Mouse (Mus musculus) thymus, adult 2 months (tissue): ENCODE data around the gene Myo18a. TPM values are rescaled to one million over a fixed set of nuclear protein-coding genes. Genes with fewer than 3 reads are reported as not detected.

Experiments
- DNase-seq: peaks from one replicate; pipeline ENCODE4 v3.0.0; 2021
- H3K27ac ChIP-seq: fragments of 200-500 bp; 2 replicates; pipeline ENCODE4 v1.5.1; 2012; ENCODE audit warnings: low read length, control low read depth; ENCODE audit not compliant: control insufficient read depth, insufficient read depth
- H3K27me3 ChIP-seq: fragments of 200-500 bp; 2 replicates; pipeline ENCODE4 v1.6.1; 2012; ENCODE audit warnings: mild to moderate bottlenecking, low read length, moderate library complexity, mixed read lengths; ENCODE audit not compliant: control insufficient read depth, insufficient read depth
- H3K36me3 ChIP-seq: fragments of 200-500 bp; 2 replicates; pipeline ENCODE4 v1.6.1; 2012; ENCODE audit warnings: mild to moderate bottlenecking, low read length, moderate library complexity; ENCODE audit not compliant: control insufficient read depth, insufficient read depth
- H3K4me1 ChIP-seq: fragments of 200-500 bp; replicated peaks from 2 replicates; pipeline ENCODE4 v1.6.1; 2012; ENCODE audit warnings: low read length; ENCODE audit not compliant: control insufficient read depth, insufficient read depth
- H3K4me3 ChIP-seq: fragments of 200-500 bp; 2 replicates; pipeline ENCODE4 v1.5.1; 2012; ENCODE audit warnings: mild to moderate bottlenecking, low read length, control low read depth, moderate library complexity; ENCODE audit not compliant: control insufficient read depth, insufficient read depth
- CTCF ChIP-seq: fragments of 200-500 bp; IDR thresholded peaks from 2 replicates; pipeline ENCODE4 v1.5.1; 2012; ENCODE audit warnings: mild to moderate bottlenecking, control low read depth, low read length, moderate library complexity, borderline replicate concordance; ENCODE audit not compliant: control insufficient read depth, poor library complexity, insufficient read depth; ENCODE audit errors: extremely low read depth
- POLR2A ChIP-seq: fragments of 200-500 bp; IDR thresholded peaks from 2 replicates; pipeline ENCODE4 v1.6.1; 2012; ENCODE audit warnings: mild to moderate bottlenecking, low read length, control low read depth, moderate library complexity; ENCODE audit not compliant: control insufficient read depth, poor library complexity, insufficient read depth; ENCODE audit errors: extremely low read depth
- WGBS: fragments of 180-500 bp; shearing (Covaris S2); methylation state at CpG from one replicate; pipeline ENCODE4 v1.1.7; 2018; 5-methylcytosine and 5-hydroxymethylcytosine counted together
- polyA plus RNA-seq: library from polyadenylated mRNA; depleted of rRNA; stranded (reverse); fragments of >200 nt; gene quantifications from 2 replicates; pipeline ENCODE4 v1.2.3, GENCODE M21; 2012

Myo18a gene
- polyA plus RNA-seq, 1 experiment: 105 TPM

DNA sequence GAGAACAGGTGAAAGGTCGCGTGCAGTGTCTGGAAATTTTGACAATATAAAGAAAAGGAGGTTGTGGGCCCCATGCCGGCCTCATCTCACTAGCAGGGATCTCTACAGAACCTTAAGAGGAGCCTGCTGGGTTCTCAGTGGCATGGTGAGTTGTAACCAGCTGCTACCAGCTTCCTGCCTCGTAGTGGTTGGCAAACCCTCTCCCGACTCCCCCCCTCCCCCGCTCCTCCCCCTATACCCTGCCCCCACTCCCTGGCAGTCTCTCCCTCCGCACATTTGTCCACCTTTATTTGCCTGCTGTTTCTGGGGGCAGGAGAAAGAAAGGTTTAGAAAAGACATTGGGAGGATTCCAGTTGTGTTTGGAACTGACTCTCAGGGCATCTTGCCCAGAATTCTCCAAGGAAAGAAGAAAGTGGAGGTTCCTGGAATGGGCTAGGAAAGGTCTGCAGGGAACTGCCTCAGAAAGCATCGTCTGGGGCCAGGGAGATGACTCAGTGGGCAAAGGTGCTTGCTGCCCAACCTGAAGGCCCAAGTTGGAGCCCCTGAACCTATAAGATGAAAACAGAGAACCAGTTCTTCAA, 138.8 kb downstream of the Myo18a start:
- no peak for TF ChIP-seq CTCF
- no peak for TF ChIP-seq POLR2A
- no peaks in the 10 kb centered on the region for H3K36me3 ChIP-seq
- no peak overlapping the region for H3K4me3 ChIP-seq
- no peaks in the 10 kb centered on the region; the same call in 1 of the 2 replicates for H3K27me3 ChIP-seq
- no peak overlapping the region for H3K27ac ChIP-seq
- H3K4me1 ChIP-seq: peaks cover 6% of the 10 kb centered on the region; the same call in 1 of the 2 replicates
- WGBS: 54% methylated on average over 8 of the region's 8 CpGs
- no peak for DNase-seq

DNA sequence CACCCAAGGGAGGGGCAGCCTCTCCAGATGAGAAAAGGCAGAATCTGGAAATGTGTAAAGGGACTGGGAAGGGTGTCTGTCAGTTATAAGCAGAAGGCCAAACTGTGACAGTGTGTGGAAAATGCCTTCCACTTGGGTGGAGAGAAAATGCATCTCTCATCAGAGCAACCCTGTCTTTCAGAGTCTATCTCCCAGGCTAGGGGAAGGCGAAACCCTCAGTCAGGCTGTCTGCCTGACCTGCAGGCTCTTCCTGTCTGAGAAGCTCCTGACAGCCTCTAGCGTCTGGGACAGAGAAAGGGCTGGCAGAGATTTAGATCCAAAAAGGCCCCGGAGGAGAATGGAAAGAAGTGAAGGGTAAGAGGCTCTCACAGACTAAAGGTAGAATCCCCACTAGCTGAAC, 140.7 kb downstream of the Myo18a start:
- Histone ChIP-seq H3K27ac (no peak overlapping the region), H3K36me3 (no peaks in the 10 kb centered on the region), H3K27me3 (no peaks in the 10 kb centered on the region), H3K4me1 (peaks cover 6% of the 10 kb centered on the region; the same call in 1 of the 2 replicates), H3K4me3 (no peak overlapping the region)
- no peak for DNase-seq
- 66% methylated on average over 3 of the region's 3 CpGs for WGBS
- TF ChIP-seq POLR2A (no peak), CTCF (no peak)

DNA sequence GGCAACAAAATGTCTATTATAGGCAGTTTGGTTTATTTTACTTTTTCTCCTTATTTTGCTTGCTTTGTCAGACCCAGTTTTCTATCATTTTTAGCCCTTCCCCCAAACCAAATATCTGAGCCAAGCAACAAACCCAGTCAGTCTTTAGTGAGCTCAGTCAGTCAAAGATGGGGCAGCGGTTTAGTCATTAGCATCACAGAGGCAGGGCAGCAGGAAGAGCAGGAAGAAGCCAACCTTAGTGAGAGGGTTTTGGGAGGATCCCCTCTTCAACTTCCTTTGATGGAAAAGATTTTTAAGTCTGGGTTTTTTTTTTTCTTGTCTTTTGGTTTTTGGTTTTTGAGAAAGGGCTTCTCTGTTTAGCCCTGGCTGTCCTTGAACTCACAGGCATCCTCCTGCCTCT, 141.7 kb downstream of the Myo18a start:
- peaks cover 6% of the 10 kb centered on the region; the same call in 1 of the 2 replicates for H3K4me1 ChIP-seq
- H3K36me3 ChIP-seq: no peaks in the 10 kb centered on the region
- TF ChIP-seq CTCF (no peak), POLR2A (no peak)
- no peak overlapping the region for H3K27ac ChIP-seq
- no peak for DNase-seq
- H3K4me3 ChIP-seq: no peak overlapping the region
- 49% methylated on average over 1 of the region's 1 CpGs for WGBS
- no peaks in the 10 kb centered on the region; the same call in 1 of the 2 replicates for H3K27me3 ChIP-seq

DNA sequence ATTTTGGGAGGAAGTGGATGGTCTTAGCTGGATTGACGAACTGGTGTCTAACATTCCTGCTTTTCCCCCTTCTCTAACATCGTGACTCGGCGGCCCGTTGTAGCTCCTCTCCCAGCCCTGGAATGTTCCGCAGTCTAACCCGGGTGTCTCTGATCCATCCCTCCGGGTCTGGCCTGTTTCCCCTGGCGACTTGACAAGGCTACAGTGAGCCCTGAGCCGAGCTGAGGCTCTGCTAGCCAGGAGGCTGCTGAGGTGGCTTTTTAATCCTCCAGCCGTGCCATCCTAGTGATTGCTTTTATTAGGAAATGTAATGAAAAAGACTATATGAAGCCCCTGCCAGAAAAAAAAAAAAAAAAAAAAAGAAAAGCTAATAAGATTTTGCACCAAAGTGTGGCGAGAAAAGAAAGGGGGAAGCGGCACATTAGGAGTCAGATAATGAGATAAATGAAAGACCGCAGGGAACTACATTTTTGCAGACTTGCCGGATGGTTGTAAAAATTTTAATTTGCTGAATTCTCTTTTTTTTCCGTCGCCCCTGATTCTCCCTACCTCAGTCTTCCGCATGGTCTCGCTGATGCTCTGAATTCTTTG, 143.1 kb downstream of the Myo18a start:
- Histone ChIP-seq H3K36me3 (no peaks in the 10 kb centered on the region), H3K27ac (no peak overlapping the region), H3K4me1 (peaks cover 6% of the 10 kb centered on the region; the same call in 1 of the 2 replicates), H3K4me3 (no peak overlapping the region), H3K27me3 (no peaks in the 10 kb centered on the region; the same call in 1 of the 2 replicates)
- DNase-seq: no peak
- 54% methylated on average over 19 of the region's 19 CpGs for WGBS
- no peak for TF ChIP-seq CTCF
- TF ChIP-seq POLR2A: no peak

- WGBS: 43% methylated on average over 9 of the region's 9 CpGs
- Histone ChIP-seq H3K27ac (no peak overlapping the region), H3K36me3 (no peaks in the 10 kb centered on the region), H3K4me3 (no peak overlapping the region), H3K4me1 (0 out of 2 replicates have a peak, but pooled peaks cover 3% of the 10 kb centered on the region), H3K27me3 (no peaks in the 10 kb centered on the region; the same call in 1 of the 2 replicates)
- DNase-seq: no peak
- TF ChIP-seq POLR2A (no peak), CTCF (no peak)
Measured at GRCm38 (mm10) chr11:77906747-77907174, 143.7 kb downstream of the Myo18a start.

- TF ChIP-seq POLR2A (no peak), CTCF (no peak)
- Histone ChIP-seq H3K4me1 (no peaks in the 10 kb centered on the region), H3K36me3 (no peaks in the 10 kb centered on the region), H3K4me3 (no peak overlapping the region), H3K27me3 (peaks cover under 1% of the 10 kb centered on the region; the same call in 1 of the 2 replicates), H3K27ac (no peak overlapping the region)
- WGBS: 80% methylated on average over 4 of the region's 4 CpGs
- no peak for DNase-seq
Measured at GRCm38 (mm10) chr11:77908468-77908867, 145.4 kb downstream of the Myo18a start.
